Mouse (Mus musculus) cerebellum, adult 2 months (tissue): ENCODE results near the gene Nicn1. TPM values are rescaled to one million over a fixed set of nuclear protein-coding genes. Genes with fewer than 3 reads are reported as not detected.
A peak's percentile ranks its signal among the peaks of the same experiment; 100 is the strongest.

ENCODE experiments used
- DNase-seq, 2 experiments: peaks; one replicate each; pipeline ENCODE4 v3.0.0; 2021
- H3K27ac ChIP-seq: fragments of 200-500 bp; 2 replicates; pipeline ENCODE4 v1.5.1; 2012; ENCODE audit warnings: low read length, control low read depth, inconsistent platforms; ENCODE audit not compliant: insufficient read depth
- H3K27me3 ChIP-seq: fragments of 200-500 bp; 2 replicates; pipeline ENCODE4 v1.6.1; 2012; ENCODE audit warnings: inconsistent platforms, mild to moderate bottlenecking, low read length, moderate library complexity; ENCODE audit not compliant: control insufficient read depth, insufficient read depth
- H3K4me1 ChIP-seq: fragments of 200-500 bp; 2 replicates; pipeline ENCODE4 v1.6.1; 2011; ENCODE audit warnings: low read length; ENCODE audit not compliant: control insufficient read depth, insufficient read depth
- H3K4me3 ChIP-seq: fragments of 200-500 bp; replicated peaks from 2 replicates; pipeline ENCODE3; 2011; ENCODE audit warnings: mild to moderate bottlenecking, low read depth, low read length, control low read depth; ENCODE audit not compliant: insufficient read depth
- CTCF ChIP-seq: fragments of 200-500 bp; IDR thresholded peaks from 2 replicates; pipeline ENCODE4 v1.5.1; 2011; ENCODE audit warnings: low read depth, mild to moderate bottlenecking, control low read depth, low read length, moderate library complexity, borderline replicate concordance; ENCODE audit not compliant: insufficient read depth
- POLR2A ChIP-seq: fragments of 200-500 bp; IDR thresholded peaks from 2 replicates; pipeline ENCODE4 v1.6.1; 2011; ENCODE audit warnings: low read length, control low read depth, borderline replicate concordance; ENCODE audit not compliant: insufficient read depth
- WGBS: fragments of 180-500 bp; shearing (Covaris S2); methylation state at CpG from one replicate; pipeline ENCODE4 v1.1.7; 2018; 5-methylcytosine and 5-hydroxymethylcytosine counted together
- polyA plus RNA-seq: library from polyadenylated mRNA; depleted of rRNA; stranded (reverse); fragments of >200 nt; gene quantifications from 2 replicates; pipeline ENCODE4 v1.2.3, GENCODE M21; 2012

Gene Nicn1
- polyA plus RNA-seq, 1 experiment, result 97.5 TPM

DNA sequence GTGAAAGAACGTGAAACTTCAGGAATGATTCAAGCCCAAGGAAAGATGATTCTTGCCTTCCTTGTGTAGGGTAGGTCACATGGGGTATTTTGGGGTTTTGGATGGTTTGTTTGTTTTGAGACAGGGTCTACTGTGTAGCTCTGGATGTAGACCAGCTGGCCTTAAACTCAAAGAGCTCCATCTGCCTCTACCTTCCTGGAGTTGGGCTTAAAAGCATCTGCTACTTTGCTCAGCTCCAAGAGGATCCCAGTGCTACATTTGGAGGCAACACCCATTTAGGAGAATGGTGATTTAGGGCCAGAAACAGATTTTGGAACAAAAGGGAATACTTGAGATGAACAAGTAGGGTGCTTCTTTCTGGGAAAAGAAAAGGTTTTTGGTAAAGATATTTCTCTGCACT is 34.6 kb downstream of the Nicn1 start:
- H3K4me1 ChIP-seq, result peaks cover 9% of the 10 kb centered on the region; the same call in 1 of the 2 replicates
- peak; percentile 29 to 66 for DNase-seq
- WGBS, result 7% methylated on average over 1 of the region's 1 CpGs
- TF ChIP-seq CTCF (no peak), POLR2A (no peak)
- no peak overlapping the region for H3K27ac ChIP-seq
- H3K4me3 ChIP-seq, result no peak overlapping the region
- no peaks in the 10 kb centered on the region for H3K27me3 ChIP-seq

DNA sequence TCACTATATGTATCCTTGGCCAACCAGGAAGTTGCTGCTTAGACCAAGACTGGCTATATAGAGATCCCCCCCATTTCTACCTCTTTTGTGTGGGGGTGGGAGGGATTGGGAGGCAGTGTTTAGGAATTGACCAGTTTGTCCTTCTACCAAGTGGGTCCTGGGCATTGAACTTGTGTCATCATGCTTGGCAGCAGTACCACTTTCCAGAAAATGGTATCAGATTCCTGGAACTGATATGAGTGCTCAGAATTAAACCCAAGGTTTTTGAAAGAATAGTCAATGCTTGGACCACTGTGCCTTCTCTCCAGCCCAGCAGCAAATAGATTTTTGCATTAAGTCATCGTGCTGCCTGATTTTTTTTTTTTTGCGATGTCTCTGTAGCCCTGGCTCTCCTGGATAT is 35.6 kb downstream of the Nicn1 start:
- H3K4me3 ChIP-seq, result no peak overlapping the region
- peaks cover 9% of the 10 kb centered on the region; the same call in 1 of the 2 replicates for H3K4me1 ChIP-seq
- no peak overlapping the region for H3K27ac ChIP-seq
- TF ChIP-seq POLR2A, result no peak
- no peak for TF ChIP-seq CTCF
- WGBS, result 94% methylated on average over 2 of the region's 2 CpGs
- no peaks in the 10 kb centered on the region for H3K27me3 ChIP-seq
- no peak for DNase-seq

DNA sequence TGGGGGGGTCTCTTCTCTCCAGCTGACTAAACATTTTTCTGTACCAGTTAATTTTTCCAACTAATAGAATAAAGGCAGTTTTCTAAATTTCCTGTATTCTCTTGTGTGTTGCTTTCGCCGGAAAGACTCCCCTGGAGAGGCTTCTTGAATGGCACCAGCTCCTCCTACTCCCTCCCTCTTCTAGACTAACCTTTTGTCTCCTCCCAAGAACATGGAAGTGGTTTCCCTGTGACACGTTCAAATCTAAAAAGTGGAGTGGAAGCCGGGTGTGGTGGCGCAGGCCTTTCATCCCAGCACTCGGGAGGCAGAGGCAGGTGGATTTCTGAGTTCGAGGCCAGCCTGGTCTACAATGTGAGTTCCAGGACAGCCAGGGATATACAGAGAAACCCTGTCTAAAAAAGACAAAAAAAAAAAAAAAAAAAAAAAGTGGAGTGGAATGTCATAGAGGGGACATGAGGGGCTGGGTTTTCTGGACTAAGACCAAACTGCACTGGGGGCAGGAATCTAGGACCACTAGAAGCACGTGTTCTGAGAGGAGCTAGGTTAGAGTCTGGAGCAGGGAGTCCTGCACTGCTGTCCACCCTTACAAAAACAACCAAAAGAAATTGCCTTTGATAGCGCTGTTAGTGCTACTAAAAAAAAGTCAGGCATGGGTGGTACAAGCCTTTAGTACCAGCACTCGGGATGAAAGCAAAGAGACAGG is 47.8 kb downstream of the Nicn1 start:
- TF ChIP-seq POLR2A (no peak), CTCF (no peak)
- no peak overlapping the region for H3K4me3 ChIP-seq
- H3K4me1 ChIP-seq, result peaks cover 4% of the 10 kb centered on the region
- H3K27me3 ChIP-seq, result no peaks in the 10 kb centered on the region
- 68% methylated on average over 10 of the region's 10 CpGs for WGBS
- H3K27ac ChIP-seq, result 0 out of 2 replicates have a peak overlapping the region, but pooled peaks have one; percentile 5
- DNase-seq, result no peak

DNA sequence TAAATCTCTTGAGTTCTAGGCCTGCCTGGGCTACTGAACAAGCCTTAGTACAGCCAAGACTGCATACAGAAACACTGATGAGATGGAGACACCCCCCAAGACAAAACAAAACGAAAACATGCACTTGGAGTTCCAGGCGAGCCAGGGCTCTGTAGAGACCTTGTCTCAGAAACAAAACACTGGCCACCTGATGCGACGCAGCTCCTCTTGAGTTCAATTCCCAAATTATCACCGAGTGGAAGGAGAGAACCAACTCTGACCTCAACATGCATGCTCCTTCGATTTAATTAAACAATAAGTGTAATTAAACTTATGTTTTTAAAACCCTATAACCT is 48.3 kb downstream of the Nicn1 start:
- Histone ChIP-seq H3K4me1 (peaks cover 4% of the 10 kb centered on the region), H3K27me3 (no peaks in the 10 kb centered on the region), H3K4me3 (no peak overlapping the region), H3K27ac (0 out of 2 replicates have a peak overlapping the region, but pooled peaks have one; percentile 5)
- DNase-seq, result no peak
- TF ChIP-seq POLR2A, result no peak
- no peak for TF ChIP-seq CTCF
- WGBS, result 30% methylated on average over 6 of the region's 6 CpGs

DNA sequence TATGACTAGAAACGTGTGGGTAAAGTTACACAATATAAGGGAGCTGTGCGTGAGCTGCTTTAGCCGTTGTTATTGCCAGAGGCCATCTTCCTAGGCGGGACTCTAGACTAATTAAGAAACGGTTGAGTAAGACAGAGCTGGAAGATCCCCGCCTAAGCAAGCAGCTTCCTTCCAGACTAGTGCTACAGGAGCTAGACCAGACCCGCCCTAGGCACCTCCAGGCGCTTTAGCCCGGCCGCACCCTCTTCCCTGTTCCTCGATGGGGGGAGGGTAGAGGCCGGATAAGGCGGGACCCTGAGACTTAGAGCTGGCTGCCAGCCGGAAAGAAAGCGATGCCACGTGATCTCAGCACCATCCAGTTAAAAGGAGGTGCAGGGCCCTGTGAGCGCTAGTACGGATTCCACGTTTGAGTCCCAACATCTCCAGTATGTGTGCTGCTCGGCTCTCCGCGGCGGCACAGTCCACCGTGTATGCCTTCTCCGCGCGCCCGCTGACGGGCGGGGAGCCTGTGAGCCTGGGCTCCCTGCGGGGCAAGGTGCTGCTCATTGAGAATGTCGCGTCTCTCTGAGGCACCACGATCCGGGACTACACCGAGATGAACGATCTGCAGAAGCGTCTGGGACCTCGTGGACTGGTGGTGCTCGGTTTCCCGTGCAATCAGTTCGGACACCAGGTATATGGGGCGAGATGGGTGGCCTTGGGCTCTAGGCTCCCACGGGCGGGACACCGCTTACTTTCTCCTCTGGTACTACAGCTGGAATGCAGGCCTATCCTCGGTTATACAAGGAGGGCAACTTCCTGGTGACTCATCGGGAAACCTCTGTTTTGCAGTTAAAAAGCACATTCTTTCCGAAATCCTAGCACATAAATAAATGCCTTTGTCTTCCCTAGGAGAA is 48.9 kb downstream of the Nicn1 start, which contains the start of gene Gpx1:
Gpx1 (plus strand) TSS at position 18 of the 896 bp plus-strand sequence.
- Histone ChIP-seq H3K4me1 (peaks cover 4% of the 10 kb centered on the region), H3K27me3 (no peaks in the 10 kb centered on the region), H3K4me3 (peak within 1 kb of the TSS; percentile 66), H3K27ac (peak within 1 kb of the TSS; percentile 83)
- no peak for TF ChIP-seq CTCF
- peak; percentile 98; the same call in 1 of the 2 replicates for TF ChIP-seq POLR2A
- DNase-seq, result peak; percentile 83 to 85
- under 1% methylated on average over 49 of the region's 49 CpGs for WGBS

DNA sequence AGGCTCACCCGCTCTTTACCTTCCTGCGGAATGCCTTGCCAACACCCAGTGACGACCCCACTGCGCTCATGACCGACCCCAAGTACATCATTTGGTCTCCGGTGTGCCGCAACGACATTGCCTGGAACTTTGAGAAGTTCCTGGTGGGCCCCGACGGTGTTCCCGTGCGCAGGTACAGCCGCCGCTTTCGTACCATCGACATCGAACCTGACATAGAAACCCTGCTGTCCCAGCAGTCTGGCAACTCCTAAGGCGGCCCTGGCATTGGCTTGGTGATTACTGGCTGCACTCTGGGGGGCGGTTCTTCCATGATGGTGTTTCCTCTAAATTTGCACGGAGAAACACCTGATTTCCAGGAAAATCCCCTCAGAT is 49.6 kb downstream of the Nicn1 start:
- 8% methylated on average over 20 of the region's 20 CpGs for WGBS
- Histone ChIP-seq H3K27ac (peak overlapping the region; percentile 83; the same call in 1 of the 2 replicates), H3K27me3 (no peaks in the 10 kb centered on the region), H3K4me3 (peak overlapping the region; percentile 66), H3K4me1 (peaks cover 4% of the 10 kb centered on the region)
- no peak for TF ChIP-seq CTCF
- no peak for TF ChIP-seq POLR2A
- peak; percentile 31 to 34 for DNase-seq

DNA sequence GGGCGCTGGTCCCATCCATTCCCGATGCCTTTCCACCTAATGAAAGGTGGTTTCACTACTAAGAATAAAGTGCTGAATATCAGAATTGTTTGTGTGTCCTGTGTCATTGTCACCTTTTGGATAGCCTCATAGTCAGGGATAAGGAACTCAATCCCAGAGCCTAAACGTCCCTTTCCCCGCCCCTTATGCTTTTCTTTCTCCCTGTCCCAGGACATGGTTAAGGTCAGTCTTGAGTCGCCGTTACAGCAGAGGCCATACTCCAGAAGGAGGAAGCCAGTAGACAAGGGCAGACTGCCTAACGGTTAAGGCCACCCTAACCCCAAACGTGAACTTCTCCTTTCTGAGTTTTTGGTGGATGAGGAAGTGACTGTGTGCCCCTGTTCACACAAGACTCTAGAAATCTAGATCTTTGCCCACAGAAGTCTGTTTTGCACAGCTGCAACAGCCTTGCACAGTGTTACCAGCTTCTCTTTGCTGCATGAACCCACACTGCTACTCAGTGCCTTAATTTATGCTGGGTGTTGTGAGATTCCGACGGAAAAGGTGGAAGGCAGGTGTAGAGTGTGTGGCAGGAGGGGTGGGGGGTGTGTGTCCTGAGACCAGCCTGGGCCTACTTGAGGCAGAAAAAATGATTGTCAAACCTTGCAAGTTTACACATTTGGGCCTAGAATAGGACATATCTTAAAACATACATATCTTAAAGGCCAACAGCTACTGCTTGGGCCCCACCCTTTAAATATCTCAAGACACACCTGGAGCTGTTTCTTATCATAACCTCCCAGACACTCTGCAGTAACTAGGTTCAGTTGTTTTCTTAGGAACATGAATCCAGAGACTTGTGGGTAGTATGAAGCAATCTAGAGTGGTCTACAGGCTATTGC is 50.3 kb downstream of the Nicn1 start:
- Histone ChIP-seq H3K27me3 (no peaks in the 10 kb centered on the region), H3K27ac (no peak overlapping the region), H3K4me3 (peak overlapping the region; percentile 66), H3K4me1 (peaks cover 4% of the 10 kb centered on the region)
- WGBS, result 64% methylated on average over 10 of the region's 10 CpGs
- TF ChIP-seq CTCF (no peak), POLR2A (no peak)
- no peak for DNase-seq
